Mouse (Mus musculus): ENCODE data around the gene Pidd1. TPM values are rescaled to one million over a fixed set of nuclear protein-coding genes. Genes with fewer than 3 reads are reported as not detected.

The Pidd1 gene
- polyA plus RNA-seq, 1 experiment from 2014 or later: 22.3 TPM

- no peak for DNase-seq (ENCODE audit: low spot score)
- peak overlapping the region; percentile 95; the same call in 1 of the 2 replicates for H3K4me2 ChIP-seq (ENCODE audit: low read depth, low read length, severe bottlenecking)
Observed at GRCm38 (mm10) chr7:141483114-141483653, 39.4 kb upstream of the Pidd1 start.

DNA sequence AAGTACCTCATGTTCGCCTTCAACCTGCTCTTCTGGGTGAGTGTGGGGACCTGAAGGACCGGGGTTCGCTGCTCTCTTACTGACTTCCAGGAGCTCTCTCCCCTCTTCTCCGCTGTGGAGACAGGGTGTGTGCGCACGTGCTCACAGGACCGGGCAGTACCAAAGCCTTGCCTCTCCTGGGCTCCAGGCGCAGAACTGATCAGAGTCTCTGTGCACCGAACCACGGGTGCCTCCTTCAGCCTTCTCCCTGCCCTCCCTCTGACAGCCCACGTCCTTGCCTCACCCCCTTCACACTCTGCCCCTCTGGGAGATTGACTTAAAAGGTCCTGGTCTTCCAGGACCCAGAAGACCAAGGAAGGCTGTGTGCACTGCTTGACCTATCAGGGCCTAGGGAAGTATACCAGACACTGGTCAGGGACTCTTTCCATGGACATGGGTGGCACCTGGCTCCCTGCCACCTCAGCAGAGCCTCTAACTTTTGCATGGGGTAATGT, 38.8 kb upstream of the Pidd1 start:
- H3K4me3 ChIP-seq (ENCODE audit: low read depth, low read length): peak overlapping the region; percentile 61
- no peak overlapping the region for H3K27ac ChIP-seq (ENCODE audit: low read depth, low read length)
- ATAC-seq (replicated peaks; ENCODE audit: low FRiP score) (peak; percentile 24; the same call in 1 of the 2 replicates), DNase-seq (ENCODE audit: low spot score) (peak; percentile 61)
- H3K9me3 ChIP-seq (ENCODE audit: control insufficient read depth, low read length): no peaks in the 10 kb centered on the region
- peak overlapping the region; percentile 95 for H3K4me2 ChIP-seq (ENCODE audit: low read depth, low read length, severe bottlenecking)
- H3K4me1 ChIP-seq (replicated peaks; ENCODE audit: control insufficient read depth, insufficient read depth, low read length): peaks cover 6% of the 10 kb centered on the region; the same call in 1 of the 2 replicates
- H3K9ac ChIP-seq (ENCODE audit: low read length): peak overlapping the region; percentile 65
- H3K36me3 ChIP-seq (ENCODE audit: control insufficient read depth, insufficient read depth, low read length): no peaks in the 10 kb centered on the region
- 5% methylated on average over 11 of the region's 11 CpGs for WGBS
- peaks cover 4% of the 10 kb centered on the region for H3K27me3 ChIP-seq (ENCODE audit: control insufficient read depth, insufficient read depth, low read length)

More at GRCm38 (mm10) chr7:141483114-141483653, 39.4 kb upstream of the Pidd1 start:
- no peak overlapping the region for H3K9ac ChIP-seq (ENCODE audit: low read length)
- H3K9me3 ChIP-seq (ENCODE audit: control insufficient read depth, low read length): no peaks in the 10 kb centered on the region
- peaks cover 4% of the 10 kb centered on the region for H3K27me3 ChIP-seq (ENCODE audit: control insufficient read depth, insufficient read depth, low read length)
- 78% methylated on average over 6 of the region's 6 CpGs for WGBS
- no peaks in the 10 kb centered on the region for H3K36me3 ChIP-seq (ENCODE audit: control insufficient read depth, insufficient read depth, low read length)
- H3K27ac ChIP-seq (ENCODE audit: low read depth, low read length): no peak overlapping the region
- no peak overlapping the region for H3K4me3 ChIP-seq (ENCODE audit: low read depth, low read length)
- H3K4me1 ChIP-seq (replicated peaks; ENCODE audit: control insufficient read depth, insufficient read depth, low read length): peaks cover 6% of the 10 kb centered on the region; the same call in 1 of the 2 replicates
- ATAC-seq (replicated peaks; ENCODE audit: low FRiP score): no peak

GRCm38 (mm10) chr7:141481498-141482401, 37.9 kb upstream of the Pidd1 start:
- Histone ChIP-seq H3K4me1 (replicated peaks; ENCODE audit: control insufficient read depth, insufficient read depth, low read length) (peaks cover 6% of the 10 kb centered on the region; the same call in 1 of the 2 replicates), H3K27me3 (ENCODE audit: control insufficient read depth, insufficient read depth, low read length) (peaks cover 6% of the 10 kb centered on the region), H3K4me2 (ENCODE audit: low read depth, low read length, severe bottlenecking) (peak overlapping the region; percentile 95), H3K36me3 (ENCODE audit: control insufficient read depth, insufficient read depth, low read length) (no peaks in the 10 kb centered on the region), H3K9ac (ENCODE audit: low read length) (peak overlapping the region; percentile 65), H3K9me3 (ENCODE audit: control insufficient read depth, low read length) (no peaks in the 10 kb centered on the region), H3K4me3 (ENCODE audit: low read depth, low read length) (peak overlapping the region; percentile 61), H3K27ac (ENCODE audit: low read depth, low read length) (no peak overlapping the region)
- ATAC-seq (replicated peaks; ENCODE audit: low FRiP score): peak; percentile 79
- WGBS: under 1% methylated on average over 79 of the region's 81 CpGs
- peak; percentile 86 for DNase-seq (ENCODE audit: low spot score)

DNA sequence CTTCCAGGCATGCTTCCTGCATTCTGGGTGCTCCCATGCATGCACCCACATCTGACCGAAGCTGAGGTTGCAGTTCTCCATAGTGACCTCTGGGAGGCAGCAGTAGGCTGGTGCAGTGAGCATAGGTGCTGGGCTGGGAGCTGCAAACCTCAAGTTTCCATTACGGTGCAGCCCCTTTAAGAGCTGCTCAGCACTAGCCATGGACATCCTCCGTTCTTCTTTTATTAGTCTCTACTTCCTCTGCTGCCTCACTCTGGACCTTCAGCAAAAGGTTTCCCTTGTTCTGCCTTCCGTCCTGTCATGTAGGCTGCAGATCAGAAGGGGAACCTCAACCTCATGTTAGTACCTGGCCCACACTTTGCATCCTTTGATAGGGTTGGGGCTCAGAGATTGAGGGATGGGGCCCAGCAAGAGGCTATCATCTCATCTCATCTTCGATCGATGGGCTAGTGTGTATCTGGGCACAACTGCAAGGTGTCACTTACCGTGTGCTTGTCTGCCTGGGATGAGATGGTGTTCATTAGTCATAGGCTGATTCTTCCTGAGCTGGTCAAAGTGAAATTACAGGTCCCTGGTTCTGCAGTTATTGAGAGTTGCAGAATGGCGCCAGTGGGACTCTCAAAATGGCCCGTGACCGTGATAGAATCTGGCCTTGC, 37.1 kb upstream of the Pidd1 start:
- Histone ChIP-seq H3K4me2 (ENCODE audit: low read depth, low read length, severe bottlenecking) (peak overlapping the region; percentile 95), H3K9me3 (ENCODE audit: control insufficient read depth, low read length) (no peaks in the 10 kb centered on the region), H3K9ac (ENCODE audit: low read length) (no peak overlapping the region), H3K27ac (ENCODE audit: low read depth, low read length) (no peak overlapping the region), H3K4me1 (replicated peaks; ENCODE audit: control insufficient read depth, insufficient read depth, low read length) (peaks cover 10% of the 10 kb centered on the region; the same call in 1 of the 2 replicates), H3K27me3 (ENCODE audit: control insufficient read depth, insufficient read depth, low read length) (peaks cover 10% of the 10 kb centered on the region), H3K4me3 (ENCODE audit: low read depth, low read length) (peak overlapping the region; percentile 61), H3K36me3 (ENCODE audit: control insufficient read depth, insufficient read depth, low read length) (no peaks in the 10 kb centered on the region)
- DNase-seq (ENCODE audit: low spot score): peak; percentile 78
- peak; percentile 54 for ATAC-seq (replicated peaks; ENCODE audit: low FRiP score)
- 9% methylated on average over 10 of the region's 10 CpGs for WGBS

DNA sequence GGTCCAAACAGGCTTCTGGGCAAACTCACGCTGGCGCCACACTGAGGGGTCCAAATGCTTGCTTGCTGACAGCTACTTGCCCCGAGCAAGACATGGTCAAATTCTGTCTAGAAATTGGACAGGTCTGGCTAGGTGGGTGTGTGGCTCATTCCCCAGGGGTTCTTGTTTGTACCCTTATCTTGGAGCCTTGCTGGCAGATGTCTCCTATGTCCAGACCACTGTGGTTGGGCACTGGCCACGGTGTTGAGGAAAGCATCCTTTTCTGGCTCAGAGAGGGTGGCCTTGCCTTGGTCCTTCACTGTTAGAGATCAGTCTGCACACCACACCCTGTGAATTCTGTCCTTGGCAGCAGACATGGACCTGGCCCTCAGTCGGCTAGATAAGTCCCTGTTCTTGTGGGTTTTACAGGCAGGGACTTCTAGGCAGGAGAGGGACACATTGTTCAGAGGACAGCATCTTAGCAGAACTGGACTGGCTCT, 34.5 kb upstream of the Pidd1 start:
- H3K4me2 ChIP-seq (ENCODE audit: low read depth, low read length, severe bottlenecking): no peak overlapping the region
- peaks cover 22% of the 10 kb centered on the region for H3K4me1 ChIP-seq (replicated peaks; ENCODE audit: control insufficient read depth, insufficient read depth, low read length)
- peaks cover 16% of the 10 kb centered on the region for H3K27me3 ChIP-seq (ENCODE audit: control insufficient read depth, insufficient read depth, low read length)
- no peak for DNase-seq (ENCODE audit: low spot score)
- 85% methylated on average over 5 of the region's 5 CpGs for WGBS
- H3K9ac ChIP-seq (ENCODE audit: low read length): no peak overlapping the region
- ATAC-seq (replicated peaks; ENCODE audit: low FRiP score): no peak
- H3K4me3 ChIP-seq (ENCODE audit: low read depth, low read length): no peak overlapping the region
- H3K9me3 ChIP-seq (ENCODE audit: control insufficient read depth, low read length): no peaks in the 10 kb centered on the region
- H3K36me3 ChIP-seq (ENCODE audit: control insufficient read depth, insufficient read depth, low read length): no peaks in the 10 kb centered on the region
- H3K27ac ChIP-seq (ENCODE audit: low read depth, low read length): no peak overlapping the region

GRCm38 (mm10) chr7:141477578-141478269, 33.9 kb upstream of the Pidd1 start:
- 74% methylated on average over 4 of the region's 4 CpGs for WGBS
- ATAC-seq (replicated peaks; ENCODE audit: low FRiP score): no peak
- H3K36me3 ChIP-seq (ENCODE audit: control insufficient read depth, insufficient read depth, low read length): no peaks in the 10 kb centered on the region; the same call in 1 of the 2 replicates
- no peak overlapping the region for H3K9ac ChIP-seq (ENCODE audit: low read length)
- no peak overlapping the region for H3K4me3 ChIP-seq (ENCODE audit: low read depth, low read length)
- peaks cover 22% of the 10 kb centered on the region for H3K4me1 ChIP-seq (replicated peaks; ENCODE audit: control insufficient read depth, insufficient read depth, low read length)
- H3K27ac ChIP-seq (ENCODE audit: low read depth, low read length): no peak overlapping the region
- H3K27me3 ChIP-seq (ENCODE audit: control insufficient read depth, insufficient read depth, low read length): peaks cover 15% of the 10 kb centered on the region
- no peaks in the 10 kb centered on the region for H3K9me3 ChIP-seq (ENCODE audit: control insufficient read depth, low read length)
- DNase-seq (ENCODE audit: low spot score): no peak
- no peak overlapping the region for H3K4me2 ChIP-seq (ENCODE audit: low read depth, low read length, severe bottlenecking)

DNA sequence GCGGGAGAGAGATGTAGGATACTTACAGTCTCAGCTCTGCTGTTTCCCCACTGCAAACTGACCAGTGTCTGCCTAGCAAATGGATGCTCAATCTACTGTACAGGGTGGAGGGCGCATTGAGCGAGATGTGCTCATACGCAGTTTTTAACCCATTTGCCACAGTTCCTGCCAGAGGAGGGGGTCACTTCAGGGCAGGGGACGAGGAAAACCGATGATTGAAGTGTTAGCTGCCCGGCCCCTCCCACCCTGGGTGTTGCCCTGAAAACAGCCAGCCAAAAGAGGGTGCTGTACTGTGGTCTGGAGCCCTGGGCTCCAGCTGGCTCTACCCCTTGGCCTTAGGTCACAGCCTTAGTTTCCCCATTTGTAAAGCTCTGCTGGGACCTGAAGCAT, 33.2 kb upstream of the Pidd1 start:
- ATAC-seq (replicated peaks; ENCODE audit: low FRiP score) (no peak), DNase-seq (ENCODE audit: low spot score) (no peak)
- Histone ChIP-seq H3K27me3 (ENCODE audit: control insufficient read depth, insufficient read depth, low read length) (peaks cover 12% of the 10 kb centered on the region), H3K27ac (ENCODE audit: low read depth, low read length) (no peak overlapping the region), H3K9me3 (ENCODE audit: control insufficient read depth, low read length) (no peaks in the 10 kb centered on the region), H3K9ac (ENCODE audit: low read length) (no peak overlapping the region; the same call in 1 of the 2 replicates), H3K4me3 (ENCODE audit: low read depth, low read length) (no peak overlapping the region), H3K4me1 (replicated peaks; ENCODE audit: control insufficient read depth, insufficient read depth, low read length) (peaks cover 16% of the 10 kb centered on the region), H3K4me2 (ENCODE audit: low read depth, low read length, severe bottlenecking) (no peak overlapping the region), H3K36me3 (ENCODE audit: control insufficient read depth, insufficient read depth, low read length) (peaks cover 3% of the 10 kb centered on the region)
- WGBS: 22% methylated on average over 7 of the region's 7 CpGs
